Mouse (Mus musculus) brain, embryonic 14.5 days (tissue): ENCODE measurements around the gene Zfp292.

Experiments
- CTCF ChIP-seq: fragments of 200-500 bp; IDR thresholded peaks from 2 replicates; pipeline ENCODE4 v1.5.1; 2012; ENCODE audit warnings: inconsistent platforms, mild to moderate bottlenecking, moderate library complexity, borderline replicate concordance; ENCODE audit not compliant: insufficient read depth, insufficient read length; ENCODE audit errors: extremely low read depth
- POLR2A ChIP-seq: fragments of 200-500 bp; IDR thresholded peaks from 2 replicates; pipeline ENCODE4 v1.6.1; 2012; ENCODE audit warnings: mild to moderate bottlenecking, inconsistent platforms, borderline replicate concordance; ENCODE audit not compliant: poor library complexity, insufficient read depth, insufficient read length, severe bottlenecking; ENCODE audit errors: extremely low read depth

DNA sequence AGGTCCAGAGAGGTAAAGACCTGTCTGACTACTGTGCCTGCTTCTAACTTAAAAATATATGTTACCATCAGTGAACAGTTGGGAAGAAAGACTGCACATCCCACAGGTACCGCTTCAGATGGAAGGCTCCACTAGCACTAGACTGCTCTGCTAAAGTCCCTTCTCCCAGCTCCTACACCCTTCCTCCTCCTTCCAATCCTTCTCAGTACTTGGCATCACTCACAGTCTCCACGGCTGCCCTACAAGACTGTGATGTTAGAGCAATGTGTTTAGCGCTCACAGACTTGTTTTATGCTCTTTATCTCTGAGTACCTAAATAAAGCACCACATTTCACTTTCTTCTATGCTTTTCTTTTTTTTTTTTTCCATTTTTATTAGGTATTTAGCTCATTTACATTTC, 53.3 kb downstream of the Zfp292 start:
- TF ChIP-seq CTCF (no peak), POLR2A (no peak)
